Mouse (Mus musculus): ENCODE measurements around the gene Dbn1.

The Dbn1 gene

GRCm38 (mm10) chr13:55487578-55488498 lies at the start of gene Dbn1:
Dbn1 (minus strand) TSS chr13:55488111.
- DNase-seq (ENCODE audit: low spot score), result no peak

- peak; percentile 100 for DNase-seq (ENCODE audit: low spot score)
Measured at GRCm38 (mm10) chr13:55536194-55537175, 48.6 kb upstream of the Dbn1 start, which contains the start of gene Ddx41. Ddx41 (minus strand) TSS chr13:55536658.

GRCm38 (mm10) chr13:55535796-55536193 lies 47.9 kb upstream of the Dbn1 start:
- DNase-seq (ENCODE audit: low spot score), result no peak

GRCm38 (mm10) chr13:55535191-55535590 lies 47.3 kb upstream of the Dbn1 start:
- no peak for DNase-seq (ENCODE audit: low spot score)

- no peak for DNase-seq (ENCODE audit: low spot score)
Measured at GRCm38 (mm10) chr13:55529198-55529915, 41.4 kb upstream of the Dbn1 start, which contains the start of gene Dok3. Dok3 (minus strand) TSS chr13:55529296.

GRCm38 (mm10) chr13:55527834-55528772 lies 40.2 kb upstream of the Dbn1 start:
- no peak for DNase-seq (ENCODE audit: low spot score)

GRCm38 (mm10) chr13:55527212-55527611 lies 39.3 kb upstream of the Dbn1 start:
- DNase-seq (ENCODE audit: low spot score), result no peak

- DNase-seq (ENCODE audit: low spot score), result no peak
Measured at GRCm38 (mm10) chr13:55525733-55526553, 38.0 kb upstream of the Dbn1 start.

GRCm38 (mm10) chr13:55523951-55524600 lies 36.2 kb upstream of the Dbn1 start:
- no peak for DNase-seq (ENCODE audit: low spot score)

GRCm38 (mm10) chr13:55523278-55523677 lies 35.4 kb upstream of the Dbn1 start:
- DNase-seq (ENCODE audit: low spot score), result no peak

- no peak for DNase-seq (ENCODE audit: low spot score)
Measured at GRCm38 (mm10) chr13:55522730-55523129, 34.8 kb upstream of the Dbn1 start.

- no peak for DNase-seq (ENCODE audit: low spot score)
Measured at GRCm38 (mm10) chr13:55519606-55520005, 31.7 kb upstream of the Dbn1 start.

- DNase-seq (ENCODE audit: low spot score), result peak; percentile 84
Measured at GRCm38 (mm10) chr13:55516955-55517354, 29.0 kb upstream of the Dbn1 start.

GRCm38 (mm10) chr13:55513828-55514227 lies 25.9 kb upstream of the Dbn1 start:
- DNase-seq (ENCODE audit: low spot score), result no peak

- peak; percentile 73 for DNase-seq (ENCODE audit: low spot score)
Measured at GRCm38 (mm10) chr13:55513111-55513748, 25.3 kb upstream of the Dbn1 start, which contains the start of gene Pdlim7. Pdlim7 (minus strand) TSS chr13:55513676.

- DNase-seq (ENCODE audit: low spot score), result no peak
Measured at GRCm38 (mm10) chr13:55512379-55513031, 24.6 kb upstream of the Dbn1 start.

- no peak for DNase-seq (ENCODE audit: low spot score)
Measured at GRCm38 (mm10) chr13:55511492-55511861, 23.6 kb upstream of the Dbn1 start.
